Mouse (Mus musculus) ES-E14 (cell line): ENCODE data around the gene Trim68.

Source experiments
- CHD2 ChIP-seq: IDR thresholded peaks from 2 replicates; pipeline ENCODE4 v1.6.1; 2014; ENCODE audit warnings: mild to moderate bottlenecking, low read depth, low read length, inconsistent platforms
- HCFC1 ChIP-seq: IDR thresholded peaks from 2 replicates; pipeline ENCODE4 v1.6.1; 2012; ENCODE audit warnings: low read length, inconsistent platforms, borderline replicate concordance; ENCODE audit not compliant: insufficient read depth
- MAFK ChIP-seq: IDR thresholded peaks from 2 replicates; pipeline ENCODE4 v1.6.1; 2014; ENCODE audit warnings: mild to moderate bottlenecking, low read depth, low read length, inconsistent platforms; ENCODE audit not compliant: insufficient read depth
- ZC3H11A ChIP-seq: IDR thresholded peaks from 2 replicates; pipeline ENCODE4 v1.6.1; 2012; ENCODE audit warnings: low read depth, mild to moderate bottlenecking, inconsistent platforms, low read length, borderline replicate concordance
- ZNF384 ChIP-seq: IDR thresholded peaks from 2 replicates; pipeline ENCODE4 v1.6.1; 2012; ENCODE audit warnings: low read depth, low read length, inconsistent platforms

DNA sequence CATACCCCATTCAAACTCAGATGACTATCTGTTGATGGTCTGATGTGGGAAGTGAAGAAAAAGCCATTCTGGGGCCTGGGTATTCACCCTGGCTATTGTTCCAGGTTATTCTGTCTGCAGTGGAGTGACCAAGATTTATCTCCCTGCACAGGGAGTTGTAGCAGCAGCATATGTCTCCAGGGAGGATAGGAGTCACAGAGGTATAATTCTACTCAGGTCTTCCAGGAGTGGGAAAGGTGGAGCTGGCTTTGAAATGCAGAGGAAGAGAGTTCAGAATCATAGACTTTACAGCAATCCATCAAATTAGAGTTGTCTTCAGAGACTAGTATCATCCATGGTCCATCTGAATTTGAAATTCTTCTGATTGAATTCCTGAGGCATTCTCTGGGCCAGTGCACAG is 40.3 kb upstream of the Trim68 start, which contains the start of gene Olfr559:
- TF ChIP-seq HCFC1 = no peak
- no peak for TF ChIP-seq ZNF384
- no peak for TF ChIP-seq CHD2
- no peak for TF ChIP-seq MAFK
- TF ChIP-seq ZC3H11A = no peak
